Mouse (Mus musculus) erythroblast, embryonic 14.5 days (primary cell): Measurements from ENCODE around the gene Muc4.

Source experiments
- GATA1 ChIP-seq: IDR thresholded peaks from 2 replicates; pipeline ENCODE4 v1.6.1; 2012; ENCODE audit warnings: low read length, inconsistent platforms, mixed read lengths
- TAL1 ChIP-seq: IDR thresholded peaks from 3 replicates; pipeline ENCODE4 v1.6.1; 2012; ENCODE audit warnings: low read length, inconsistent platforms, mixed read lengths

DNA sequence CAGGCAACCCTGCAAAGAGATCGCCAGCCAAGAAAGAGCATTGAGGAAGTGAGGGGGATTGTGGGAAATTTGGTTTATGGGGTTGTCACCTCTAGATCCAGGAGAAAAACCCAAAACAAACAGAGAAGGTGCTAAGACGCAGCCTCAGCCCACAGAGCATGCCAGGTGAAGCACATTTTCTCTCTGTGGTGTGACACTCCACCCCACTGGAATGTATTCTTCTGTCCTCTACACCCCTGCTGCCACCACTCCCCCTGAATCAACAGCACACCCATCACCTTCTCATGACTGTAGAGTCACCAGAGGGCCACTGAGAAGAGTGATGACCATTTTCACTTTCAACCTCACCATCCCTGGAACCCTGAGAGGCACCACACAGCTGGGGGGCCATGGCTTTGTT is 7.0 kb downstream of the Muc4 start:
- TF ChIP-seq GATA1 (no peak), TAL1 (no peak)
